Mouse (Mus musculus) spleen, adult 2 months (tissue): ENCODE results near the gene Ift43.

Source experiments
- CTCF ChIP-seq: fragments of 200-500 bp; IDR thresholded peaks from 2 replicates; pipeline ENCODE4 v1.5.1; 2011; ENCODE audit warnings: mild to moderate bottlenecking, inconsistent platforms; ENCODE audit not compliant: insufficient read depth, insufficient read length, insufficient replicate concordance; ENCODE audit errors: extremely low read depth
- POLR2A ChIP-seq: fragments of 200-500 bp; IDR thresholded peaks from 2 replicates; pipeline ENCODE4 v1.6.1; 2011; ENCODE audit warnings: low read depth, low read length, inconsistent platforms

DNA sequence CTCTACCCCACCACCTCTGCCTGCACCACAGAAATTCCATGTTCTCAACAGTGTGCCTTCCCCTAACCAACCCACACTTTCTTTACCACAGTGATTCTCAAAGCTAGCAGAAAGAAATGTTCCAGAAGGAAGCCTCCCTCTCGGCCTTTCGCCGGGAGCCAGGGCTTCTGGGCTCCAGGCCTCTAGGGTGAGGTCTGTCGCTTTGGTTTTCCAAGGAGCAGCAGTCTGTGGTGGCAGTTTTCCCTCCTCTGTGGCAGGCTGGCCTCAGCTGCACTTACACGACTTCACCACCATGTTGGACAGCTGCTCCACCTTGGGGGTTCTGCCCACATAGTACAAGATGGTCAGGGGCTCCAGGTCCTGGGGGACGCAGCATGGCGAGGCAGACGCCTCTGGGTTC lies 24.8 kb upstream of the Ift43 start:
- no peak for TF ChIP-seq CTCF
- no peak for TF ChIP-seq POLR2A
